8 mouse cellular contexts compared by ENCODE assay signal in genomic region chr11:102319410-102319792, GRCm38 (mm10). TPM values are rescaled to one million over a fixed set of nuclear protein-coding genes. Genes with fewer than 3 reads are reported as not detected.
DNase-seq lines count a peak whose midpoint lies in the region; ATAC-seq lines count a peak whose summit lies in the region.

TSS of gene Ubtf (minus strand) at chr11:102319742.

- H3K4me3 ChIP-seq in intestine, embryonic 15.5 days (replicated peaks): peak within 1 kb of the TSS; percentile 69
- peak within 1 kb of the TSS; percentile 100 for H3K4me3 ChIP-seq in limb, embryonic 10.5 days
- peak within 1 kb of the TSS; percentile 98 for H3K4me3 ChIP-seq in midbrain, embryonic 11.5 days (ENCODE audit: low read depth, low read length)

- no peaks in the 10 kb centered on the region for H3K27me3 ChIP-seq in intestine, embryonic 15.5 days (replicated peaks)
- H3K27me3 ChIP-seq in limb, embryonic 10.5 days (ENCODE audit: low read depth, poor library complexity, severe bottlenecking): no peaks in the 10 kb centered on the region
- no peaks in the 10 kb centered on the region for H3K27me3 ChIP-seq in midbrain, embryonic 11.5 days (ENCODE audit: control insufficient read depth, insufficient read depth, low read length)

- no peak for ATAC-seq in intestine, embryonic 15.5 days
- ATAC-seq in midbrain, embryonic 11.5 days (ENCODE audit: low FRiP score): peak; percentile 26

- H3K27ac ChIP-seq in intestine, embryonic 15.5 days: peak within 1 kb of the TSS; percentile 98
- H3K27ac ChIP-seq in limb, embryonic 10.5 days: peak within 1 kb of the TSS; percentile 100
- peak within 1 kb of the TSS; percentile 97 for H3K27ac ChIP-seq in midbrain, embryonic 11.5 days (ENCODE audit: low read depth, low read length)

- DNase-seq in layer of hippocampus, adult 11-12 months (ENCODE audit: low spot score): peak; percentile 85
- DNase-seq in layer of hippocampus, adult 9-10 months (ENCODE audit: low spot score): no peak
- DNase-seq in embryo, embryonic 9.5 days (ENCODE audit: extremely low spot score): peak; percentile 78
- DNase-seq in gastrocnemius, postnatal 4 days (ENCODE audit: low spot score in 2 of 2): peak; percentile 81 to 89
- DNase-seq in limb, embryonic 10.5 days (ENCODE audit: low spot score): peak; percentile 83
- peak; percentile 96 for DNase-seq in midbrain, embryonic 11.5 days (ENCODE audit: low spot score, missing footprints)
- peak; percentile 80 for DNase-seq in right cerebral cortex, postnatal 4 days

- H3K9ac ChIP-seq in intestine, embryonic 15.5 days: peak within 1 kb of the TSS; percentile 100
- peak within 1 kb of the TSS; percentile 100 for H3K9ac ChIP-seq in midbrain, embryonic 11.5 days (ENCODE audit: low read length)

- under 1% methylated on average over 25 of the region's 25 CpGs for WGBS in intestine, embryonic 15.5 days
- under 1% methylated on average over 25 of the region's 25 CpGs for WGBS in limb, embryonic 10.5 days
- under 1% methylated on average over 25 of the region's 25 CpGs for WGBS in midbrain, embryonic 11.5 days

- H3K4me2 ChIP-seq in intestine, embryonic 15.5 days (replicated peaks): peak within 1 kb of the TSS; percentile 96
- peak within 1 kb of the TSS; percentile 86 for H3K4me2 ChIP-seq in midbrain, embryonic 11.5 days

- peaks cover 21% of the 10 kb centered on the region for H3K4me1 ChIP-seq in intestine, embryonic 15.5 days (replicated peaks)
- peaks cover 35% of the 10 kb centered on the region for H3K4me1 ChIP-seq in limb, embryonic 10.5 days
- H3K4me1 ChIP-seq in midbrain, embryonic 11.5 days (ENCODE audit: control insufficient read depth, insufficient read depth, low read length): peaks cover 16% of the 10 kb centered on the region

- H3K36me3 ChIP-seq in intestine, embryonic 15.5 days: peaks cover 6% of the 10 kb centered on the region
- H3K36me3 ChIP-seq in limb, embryonic 10.5 days: peaks cover 15% of the 10 kb centered on the region
- H3K36me3 ChIP-seq in midbrain, embryonic 11.5 days (ENCODE audit: control insufficient read depth, insufficient read depth, low read length): 0 out of 2 replicates have a peak, but pooled peaks cover under 1% of the 10 kb centered on the region

- no peaks in the 10 kb centered on the region for H3K9me3 ChIP-seq in intestine, embryonic 15.5 days
- H3K9me3 ChIP-seq in limb, embryonic 10.5 days (replicated peaks): no peaks in the 10 kb centered on the region
- no peaks in the 10 kb centered on the region for H3K9me3 ChIP-seq in midbrain, embryonic 11.5 days (ENCODE audit: control insufficient read depth, low read length)

RNA-seq across cellular contexts. Expression of gene Ubtf, which starts in this region (rescaled TPM):
- total RNA-seq in gastrocnemius, postnatal 4 days (2021): 10 to 100 TPM; 85.8 to 98.3 TPM
- 77.8 and 80.2 TPM in 2 replicates for polyA plus RNA-seq in intestine, embryonic 15.5 days (2015; fragmentation: Nextera tagmentation; extraction: Ambion mirVana)
- 102 and 108 TPM in 2 replicates for polyA plus RNA-seq in limb, embryonic 10.5 days (2016; fragmentation: Nextera tagmentation; extraction: Ambion mirVana)
- 84.7 and 86.1 TPM in 2 replicates for polyA plus RNA-seq in midbrain, embryonic 11.5 days (2014; fragmentation: Nextera tagmentation; extraction: Ambion mirVana)
